Mouse (Mus musculus) C2C12 (cell line): ENCODE data around the gene Sim2. TPM values are rescaled to one million over a fixed set of nuclear protein-coding genes. Genes with fewer than 3 reads are reported as not detected.

ENCODE experiments used
- H3K27me3 ChIP-seq: one replicate; pipeline ENCODE4 v1.6.1; 2011; ENCODE audit not compliant: control insufficient read depth, insufficient read depth, insufficient read length
- H3K36me3 ChIP-seq: one replicate; pipeline ENCODE4 v1.6.1; 2011; ENCODE audit not compliant: control insufficient read depth, insufficient read depth
- H3K4me3 ChIP-seq: one replicate; pipeline ENCODE4 v1.5.1; 2011; ENCODE audit warnings: mild to moderate bottlenecking, control low read depth; ENCODE audit not compliant: poor library complexity, insufficient read depth, severe bottlenecking
- H3K79me2 ChIP-seq: one replicate; pipeline ENCODE4 v1.6.1; 2011; ENCODE audit not compliant: control insufficient read depth, insufficient read depth
- H3K79me3 ChIP-seq: one replicate; pipeline ENCODE4 v1.6.1; 2011; ENCODE audit warnings: low read depth, control low read depth
- H3ac ChIP-seq: one replicate; pipeline ENCODE3; 2011; ENCODE audit warnings: low read depth; ENCODE audit not compliant: control insufficient read depth, insufficient read length
- CEBPB ChIP-seq: IDR thresholded peaks from one replicate; pipeline ENCODE4 v1.6.1; 2011; ENCODE audit warnings: low read depth, mild to moderate bottlenecking, control low read depth, moderate library complexity
- CTCF ChIP-seq: IDR thresholded peaks from one replicate; pipeline ENCODE4 v1.5.1; 2011; ENCODE audit not compliant: control insufficient read depth, insufficient read depth, insufficient read length
- FOSL1 ChIP-seq: IDR thresholded peaks from one replicate; pipeline ENCODE4 v1.8.0; 2011; ENCODE audit warnings: mild to moderate bottlenecking, low read length; ENCODE audit not compliant: poor library complexity, insufficient read depth, severe bottlenecking
- MAX ChIP-seq: IDR thresholded peaks from one replicate; pipeline ENCODE4 v1.6.1; 2011; ENCODE audit warnings: mild to moderate bottlenecking, control low read depth
- MYOD1 ChIP-seq: IDR thresholded peaks from one replicate; pipeline ENCODE4 v1.6.1; 2011; ENCODE audit warnings: low read depth; ENCODE audit not compliant: control insufficient read depth, insufficient read length
- MYOG ChIP-seq: IDR thresholded peaks from one replicate; pipeline ENCODE4 v1.6.1; 2011; ENCODE audit not compliant: control insufficient read depth, insufficient read length; ENCODE audit errors: extremely low read depth
- USF1 ChIP-seq: IDR thresholded peaks from one replicate; pipeline ENCODE4 v1.6.1; 2011; ENCODE audit warnings: low read depth, mild to moderate bottlenecking, control low read depth, moderate library complexity
- microRNA-seq: library from miRNA; unstranded; fragments of <30 nt; microRNA quantifications from one replicate; pipeline ENCODE4, GENCODE M21; 2019; ENCODE audit warnings: borderline microRNAs expressed
- polyA plus RNA-seq: library from polyadenylated mRNA; unstranded; fragments of >200 nt; fragmentation: generic; extraction: Trizol; gene quantifications from one replicate; pipeline ENCODE4 v1.2.1, GENCODE M21; 2012; ENCODE audit warnings: missing spikeins

Gene Sim2
- polyA plus RNA-seq, 1 experiment = 8.0 TPM

GRCm38 (mm10) chr16:94173361-94173760, 88.6 kb downstream of the Sim2 start:
- no peaks in the 10 kb centered on the region for H3K79me3 ChIP-seq
- H3K79me2 ChIP-seq = no peaks in the 10 kb centered on the region
- no peaks in the 10 kb centered on the region for H3K27me3 ChIP-seq
- no peak for TF ChIP-seq CEBPB
- peak; percentile 61 for TF ChIP-seq MYOD1
- H3K36me3 ChIP-seq = no peaks in the 10 kb centered on the region
- H3K4me3 ChIP-seq = no peak overlapping the region
- H3ac ChIP-seq = no peak overlapping the region

- no peak overlapping the region for H3ac ChIP-seq
- no peak overlapping the region for H3K4me3 ChIP-seq
- TF ChIP-seq MYOG (no peak), CTCF (no peak), CEBPB (no peak), USF1 (no peak), FOSL1 (no peak), MAX (no peak), MYOD1 (no peak)
- H3K79me2 ChIP-seq = no peaks in the 10 kb centered on the region
- no peaks in the 10 kb centered on the region for H3K36me3 ChIP-seq
- H3K79me3 ChIP-seq = no peaks in the 10 kb centered on the region
- H3K27me3 ChIP-seq = no peaks in the 10 kb centered on the region
Observed at GRCm38 (mm10) chr16:94175366-94175986, 90.7 kb downstream of the Sim2 start.

Small RNAs within 50 kb of the gene (microRNA-seq; reads per million reads assigned to microRNA genes)
- not detected for gene Gm23062

Other genes starting within 250 kb of the Sim2 start
- 55.5 TPM for gene Chaf1b, start 201.0 kb upstream of the Sim2 start, polyA plus RNA-seq
- not detected for gene Cldn14, start 76.1 kb upstream of the Sim2 start, polyA plus RNA-seq
- 1.7 TPM for gene Hlcs, start 228.6 kb downstream of the Sim2 start, polyA plus RNA-seq
- 0.22 TPM for gene Ripply3, start 243.5 kb downstream of the Sim2 start, polyA plus RNA-seq